Mouse (Mus musculus) bone marrow macrophage, adult 2 months (primary cell): ENCODE data around the gene Tnik. TPM values are rescaled to one million over a fixed set of nuclear protein-coding genes. Genes with fewer than 3 reads are reported as not detected.

Experiments used
- H3K27ac ChIP-seq: 2 replicates; pipeline ENCODE4 v1.5.1; 2012; ENCODE audit warnings: low read depth, low read length; ENCODE audit not compliant: insufficient read depth
- H3K4me1 ChIP-seq: 2 replicates; pipeline ENCODE4 v1.6.1; 2012; ENCODE audit warnings: low read length; ENCODE audit not compliant: control insufficient read depth, insufficient read depth
- H3K4me3 ChIP-seq: 2 replicates; pipeline ENCODE4 v1.5.1; 2012; ENCODE audit warnings: mild to moderate bottlenecking, low read length, moderate library complexity; ENCODE audit not compliant: insufficient read depth
- CTCF ChIP-seq: IDR thresholded peaks from 2 replicates; pipeline ENCODE4 v1.5.1; 2012; ENCODE audit warnings: low read depth, mild to moderate bottlenecking, low read length, moderate library complexity
- POLR2A ChIP-seq: IDR thresholded peaks from 2 replicates; pipeline ENCODE4 v1.6.1; 2012; ENCODE audit warnings: mild to moderate bottlenecking, low read depth, low read length, borderline replicate concordance
- polyA plus RNA-seq: library from polyadenylated mRNA; stranded (reverse); fragments of >200 nt; gene quantifications from 2 replicates; pipeline ENCODE4 v1.2.4, GENCODE M21; 2012; ENCODE audit not compliant: missing spikeins, insufficient read depth, insufficient read length

Gene Tnik
- polyA plus RNA-seq, 1 experiment, result 0.54 TPM

GRCm38 (mm10) chr3:28263948-28264840 lies 1.2 kb downstream of the Tnik start:
- TF ChIP-seq POLR2A (no peak), CTCF (no peak)
- Histone ChIP-seq H3K4me1 (no peaks in the 10 kb centered on the region), H3K4me3 (peak overlapping the region; percentile 59), H3K27ac (no peak overlapping the region)

- TF ChIP-seq CTCF (no peak), POLR2A (no peak)
- Histone ChIP-seq H3K4me3 (no peak overlapping the region), H3K4me1 (no peaks in the 10 kb centered on the region), H3K27ac (no peak overlapping the region)
Measured at GRCm38 (mm10) chr3:28264841-28265150, 1.8 kb downstream of the Tnik start.

GRCm38 (mm10) chr3:28265183-28265582 lies 2.2 kb downstream of the Tnik start:
- no peaks in the 10 kb centered on the region for H3K4me1 ChIP-seq
- TF ChIP-seq CTCF (no peak), POLR2A (no peak)
- H3K27ac ChIP-seq, result no peak overlapping the region
- H3K4me3 ChIP-seq, result no peak overlapping the region

GRCm38 (mm10) chr3:28265656-28266055 lies 2.6 kb downstream of the Tnik start:
- Histone ChIP-seq H3K4me1 (no peaks in the 10 kb centered on the region), H3K27ac (no peak overlapping the region), H3K4me3 (no peak overlapping the region)
- no peak for TF ChIP-seq CTCF
- no peak for TF ChIP-seq POLR2A

- H3K4me3 ChIP-seq, result no peak overlapping the region
- TF ChIP-seq POLR2A, result no peak
- TF ChIP-seq CTCF, result no peak
- no peak overlapping the region for H3K27ac ChIP-seq
- H3K4me1 ChIP-seq, result no peaks in the 10 kb centered on the region
Measured at GRCm38 (mm10) chr3:28267211-28267610, 4.2 kb downstream of the Tnik start.

GRCm38 (mm10) chr3:28269716-28270115 lies 6.7 kb downstream of the Tnik start:
- no peak overlapping the region for H3K4me3 ChIP-seq
- H3K27ac ChIP-seq, result no peak overlapping the region
- TF ChIP-seq CTCF (no peak), POLR2A (no peak)
- H3K4me1 ChIP-seq, result no peaks in the 10 kb centered on the region

- H3K4me3 ChIP-seq, result no peak overlapping the region
- no peaks in the 10 kb centered on the region for H3K4me1 ChIP-seq
- no peak overlapping the region for H3K27ac ChIP-seq
- TF ChIP-seq POLR2A, result no peak
- TF ChIP-seq CTCF, result no peak
Measured at GRCm38 (mm10) chr3:28271884-28272283, 8.9 kb downstream of the Tnik start.

GRCm38 (mm10) chr3:28274763-28275162 lies 11.7 kb downstream of the Tnik start:
- no peak overlapping the region for H3K27ac ChIP-seq
- H3K4me3 ChIP-seq, result no peak overlapping the region
- no peaks in the 10 kb centered on the region for H3K4me1 ChIP-seq
- TF ChIP-seq CTCF, result no peak
- TF ChIP-seq POLR2A, result no peak

- Histone ChIP-seq H3K27ac (no peak overlapping the region), H3K4me1 (no peaks in the 10 kb centered on the region), H3K4me3 (no peak overlapping the region)
- TF ChIP-seq POLR2A, result no peak
- TF ChIP-seq CTCF, result no peak
Measured at GRCm38 (mm10) chr3:28289693-28290092, 26.7 kb downstream of the Tnik start.

GRCm38 (mm10) chr3:28301378-28301777 lies 38.4 kb downstream of the Tnik start:
- TF ChIP-seq POLR2A (no peak), CTCF (no peak)
- Histone ChIP-seq H3K4me1 (no peaks in the 10 kb centered on the region), H3K27ac (no peak overlapping the region), H3K4me3 (no peak overlapping the region)
